Mouse (Mus musculus) MEL (cell line): ENCODE data around the gene Gja1. TPM values are rescaled to one million over a fixed set of nuclear protein-coding genes. Genes with fewer than 3 reads are reported as not detected.

Source experiments
- DNase-seq: peaks from one replicate; pipeline ENCODE4 v3.0.0; 2011; ENCODE audit warnings: low read depth, low spot score
- H3K27ac ChIP-seq: 2 replicates; pipeline ENCODE4 v1.5.1; 2012; ENCODE audit warnings: low read depth, mild to moderate bottlenecking, control low read depth, low read length, moderate library complexity; ENCODE audit not compliant: control insufficient read depth
- H3K27me3 ChIP-seq, 2 experiments: fragments of 150-350 bp in 1 of 2; sonication (generic) in 1 of 2; 2 replicates each; pipeline ENCODE4 v1.6.1; 2012; ENCODE audit warnings: low read length in 2 of 2, mild to moderate bottlenecking in 2 of 2, improper control_type of control experiment in 1 of 2, moderate library complexity in 1 of 2; ENCODE audit not compliant: insufficient read depth in 2 of 2, control insufficient read depth in 1 of 2
- H3K36me3 ChIP-seq, 2 experiments: 2 replicates each; pipeline ENCODE4 v1.6.1; 2012 to 2014; ENCODE audit warnings: low read length in 2 of 2, improper control_type of control experiment in 1 of 2, inconsistent platforms in 1 of 2, mild to moderate bottlenecking in 1 of 2; ENCODE audit not compliant: insufficient read depth in 2 of 2, control insufficient read depth in 1 of 2
- H3K4me1 ChIP-seq, 2 experiments: fragments of 150-350 bp in 1 of 2; sonication (generic) in 1 of 2; 2 replicates each; pipeline ENCODE4 v1.6.1; 2012; ENCODE audit warnings: low read length in 2 of 2, improper control_type of control experiment in 1 of 2, mild to moderate bottlenecking in 1 of 2; ENCODE audit not compliant: insufficient read depth in 2 of 2, control insufficient read depth in 1 of 2
- H3K4me3 ChIP-seq, 2 experiments: fragments of 150-350 bp in 1 of 2; sonication (generic) in 1 of 2; 2 replicates each; pipeline ENCODE4 v1.5.1; 2012; ENCODE audit warnings: low read depth in 2 of 2, low read length in 2 of 2, mild to moderate bottlenecking in 2 of 2, moderate library complexity in 2 of 2, control low read depth in 1 of 2, improper control_type of control experiment in 1 of 2; ENCODE audit not compliant: control insufficient read depth in 1 of 2, insufficient read depth in 1 of 2
- H3K79me2 ChIP-seq: 2 replicates; pipeline ENCODE4 v1.6.1; 2012; ENCODE audit warnings: mild to moderate bottlenecking, low read length, moderate library complexity; ENCODE audit not compliant: control insufficient read depth, poor library complexity, insufficient read depth
- H3K9ac ChIP-seq: 2 replicates; pipeline ENCODE4 v1.6.1; 2012; ENCODE audit warnings: low read depth, mild to moderate bottlenecking, control low read depth, low read length, moderate library complexity; ENCODE audit not compliant: control insufficient read depth, poor library complexity, severe bottlenecking
- H3K9me3 ChIP-seq: fragments of 150-350 bp; sonication (generic); replicated peaks from 2 replicates; pipeline ENCODE4 v1.6.1; 2012; ENCODE audit warnings: mild to moderate bottlenecking, low read length, improper control_type of control experiment, moderate library complexity; ENCODE audit not compliant: insufficient read depth
- CHD2 ChIP-seq: IDR thresholded peaks from 2 replicates; pipeline ENCODE4 v1.6.1; 2011; ENCODE audit warnings: low read length, improper control_type of control experiment
- CTCF ChIP-seq, 3 experiments: IDR thresholded peaks in 2 of 3; conservative IDR thresholded peaks in 1 of 3; 2 replicates each; pipeline ENCODE4 v1.5.1; 2011 to 2012; ENCODE audit warnings: low read length in 3 of 3, low read depth in 2 of 3, mild to moderate bottlenecking in 2 of 3, improper control_type of control experiment in 1 of 3, inconsistent platforms in 1 of 3, mixed read lengths in 1 of 3, moderate library complexity in 1 of 3; ENCODE audit not compliant: control insufficient read depth in 1 of 3, insufficient read depth in 1 of 3, poor library complexity in 1 of 3, severe bottlenecking in 1 of 3
- E2F4 ChIP-seq: IDR thresholded peaks from 2 replicates; pipeline ENCODE4 v1.6.1; 2011; ENCODE audit warnings: low read depth, low read length, improper control_type of control experiment, borderline replicate concordance
- ELF1 ChIP-seq: IDR thresholded peaks from 2 replicates; pipeline ENCODE4 v1.6.1; 2014; ENCODE audit warnings: low read depth, mild to moderate bottlenecking, inconsistent platforms, low read length, improper control_type of control experiment, moderate library complexity
- EP300 ChIP-seq, 2 experiments: IDR thresholded peaks; 2 replicates each; pipeline ENCODE4 v1.6.1; 2011; ENCODE audit warnings: improper control_type of control experiment in 2 of 2, low read length in 2 of 2, low read depth in 1 of 2, mild to moderate bottlenecking in 1 of 2
- ETS1 ChIP-seq: IDR thresholded peaks from 2 replicates; pipeline ENCODE4 v1.6.1; 2012; ENCODE audit warnings: low read depth, mild to moderate bottlenecking, inconsistent platforms, low read length, improper control_type of control experiment, moderate library complexity
- GABPA ChIP-seq: IDR thresholded peaks from 2 replicates; pipeline ENCODE4 v1.6.1; 2012; ENCODE audit warnings: low read depth, mild to moderate bottlenecking, inconsistent platforms, low read length, improper control_type of control experiment, moderate library complexity
- GATA1 ChIP-seq: IDR thresholded peaks from 2 replicates; pipeline ENCODE4 v1.6.1; 2011; ENCODE audit warnings: low read depth, low read length, improper control_type of control experiment
- KAT2A ChIP-seq: conservative IDR thresholded peaks from 2 replicates; pipeline ENCODE4 v1.6.1; 2012; ENCODE audit warnings: low read depth, low read length, improper control_type of control experiment, inconsistent platforms
- MAFK ChIP-seq: IDR thresholded peaks from 2 replicates; pipeline ENCODE4 v1.6.1; 2011; ENCODE audit warnings: low read depth, mild to moderate bottlenecking, low read length, improper control_type of control experiment, borderline replicate concordance
- MAZ ChIP-seq: IDR thresholded peaks from 2 replicates; pipeline ENCODE4 v1.6.1; 2012; ENCODE audit warnings: low read depth, mild to moderate bottlenecking, inconsistent platforms, low read length, improper control_type of control experiment
- MYB ChIP-seq: IDR thresholded peaks from 2 replicates; pipeline ENCODE4 v1.6.1; 2011; ENCODE audit warnings: mild to moderate bottlenecking, low read depth, low read length, improper control_type of control experiment
- MYC ChIP-seq: IDR thresholded peaks from 2 replicates; pipeline ENCODE4 v1.6.1; 2011; ENCODE audit warnings: low read depth, mild to moderate bottlenecking, low read length, improper control_type of control experiment, moderate library complexity
- POLR2AphosphoS5 ChIP-seq: IDR thresholded peaks from 2 replicates; pipeline ENCODE4 v1.6.1; 2012; ENCODE audit warnings: low read depth, borderline replicate concordance, mild to moderate bottlenecking, inconsistent platforms, low read length, moderate library complexity, mixed read lengths
- RAD21 ChIP-seq: IDR thresholded peaks from 2 replicates; pipeline ENCODE4 v1.6.1; 2011; ENCODE audit warnings: mild to moderate bottlenecking, low read depth, low read length, improper control_type of control experiment
- RCOR1 ChIP-seq: IDR thresholded peaks from 2 replicates; pipeline ENCODE4 v1.6.1; 2012; ENCODE audit warnings: low read depth, mild to moderate bottlenecking, inconsistent platforms, low read length, improper control_type of control experiment
- SMC3 ChIP-seq: IDR thresholded peaks from 2 replicates; pipeline ENCODE4 v1.6.1; 2011; ENCODE audit warnings: low read depth, low read length, improper control_type of control experiment
- TAL1 ChIP-seq: IDR thresholded peaks from 2 replicates; pipeline ENCODE4 v1.6.1; 2012; ENCODE audit warnings: mild to moderate bottlenecking, inconsistent platforms, low read length, moderate library complexity, mixed read lengths
- TBP ChIP-seq: IDR thresholded peaks from 2 replicates; pipeline ENCODE4 v1.8.0; 2011; ENCODE audit warnings: low read depth, low read length, improper control_type of control experiment
- TCF12 ChIP-seq: IDR thresholded peaks from 2 replicates; pipeline ENCODE4 v1.6.1; 2014; ENCODE audit warnings: low read depth, mild to moderate bottlenecking, inconsistent platforms, low read length, improper control_type of control experiment, moderate library complexity
- UBTF ChIP-seq: IDR thresholded peaks from 2 replicates; pipeline ENCODE4 v1.6.1; 2012; ENCODE audit warnings: low read depth, mild to moderate bottlenecking, inconsistent platforms, low read length, improper control_type of control experiment, moderate library complexity, borderline replicate concordance; ENCODE audit not compliant: insufficient read depth
- ZC3H11A ChIP-seq: IDR thresholded peaks from 2 replicates; pipeline ENCODE4 v1.6.1; 2012; ENCODE audit warnings: low read depth, mild to moderate bottlenecking, inconsistent platforms, low read length, improper control_type of control experiment
- ZMIZ1 ChIP-seq: IDR thresholded peaks from 2 replicates; pipeline ENCODE4 v1.6.1; 2012; ENCODE audit warnings: low read depth, mild to moderate bottlenecking, inconsistent platforms, low read length, improper control_type of control experiment, moderate library complexity
- polyA plus RNA-seq, 2 experiments: library from polyadenylated mRNA; stranded (reverse) in 1 of 2; unstranded in 1 of 2; fragments of >175 nt in 1 of 2; fragments of >200 nt in 1 of 2; gene quantifications; 2 replicates each; pipeline versions ENCODE4 v1.2.1 to v1.2.4; 2012; ENCODE audit warnings: low replicate concordance in 2 of 2, low read depth in 1 of 2; ENCODE audit not compliant: insufficient read length in 2 of 2, insufficient read depth in 1 of 2, missing spikeins in 1 of 2
- total RNA-seq: library from RNA; depleted of rRNA; stranded (reverse); fragments of 300-350 nt; gene quantifications from 2 replicates; pipeline ENCODE4 v1.2.3, GENCODE M21; 2012; rRNA removed

The Gja1 gene
- not detected in 2 replicates for total RNA-seq
- polyA plus RNA-seq = not detected

GRCm38 (mm10) chr10:56377097-56377965 lies at the start of gene Gja1:
Gja1 (plus strand) TSS chr10:56377330.
- no peaks in the 10 kb centered on the region for H3K27me3 ChIP-seq
- H3K79me2 ChIP-seq = no peaks in the 10 kb centered on the region
- no peak within 1 kb of the TSS for H3K9ac ChIP-seq
- no peaks in the 10 kb centered on the region for H3K36me3 ChIP-seq
- DNase-seq = no peak
- no peak within 1 kb of the TSS for H3K27ac ChIP-seq
- TF ChIP-seq ELF1 (no peak), SMC3 (no peak), TCF12 (no peak), GATA1 (no peak), ZC3H11A (no peak)
- no peaks in the 10 kb centered on the region for H3K9me3 ChIP-seq
- no peaks in the 10 kb centered on the region for H3K4me1 ChIP-seq
- no peak within 1 kb of the TSS for H3K4me3 ChIP-seq

DNA sequence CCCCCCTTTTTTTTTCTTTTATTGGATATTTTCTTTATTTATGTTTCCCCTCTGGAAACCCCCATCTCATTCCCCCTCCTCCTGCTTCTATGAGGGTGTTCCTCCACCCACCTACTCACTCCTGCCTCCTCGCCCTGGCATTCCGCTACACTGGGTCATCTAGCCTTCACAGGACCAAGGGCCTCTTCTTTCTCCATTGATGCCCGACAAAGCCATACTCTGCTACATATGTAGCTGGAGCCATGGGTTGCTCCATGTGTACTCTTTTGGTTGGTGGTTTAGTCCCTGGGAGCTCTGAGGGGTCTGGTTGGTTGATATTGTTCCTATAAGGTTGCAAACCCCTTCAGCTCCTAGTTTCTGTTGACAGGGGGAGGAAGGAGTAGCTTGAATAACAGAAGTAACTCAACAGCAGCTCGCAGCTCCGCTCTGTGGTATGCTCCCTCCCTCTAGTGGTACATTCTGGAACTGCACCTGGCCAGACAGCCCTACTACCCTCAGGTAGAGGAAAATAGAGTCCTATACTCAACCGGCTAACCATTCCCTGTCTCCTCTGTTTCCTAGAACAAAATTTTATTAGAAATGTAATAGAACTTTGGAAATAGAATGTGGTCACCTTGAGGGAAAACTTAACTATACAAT lies 38.2 kb upstream of the Gja1 start:
- Histone ChIP-seq H3K27ac (no peak overlapping the region), H3K79me2 (no peaks in the 10 kb centered on the region), H3K36me3 (no peaks in the 10 kb centered on the region), H3K9me3 (no peaks in the 10 kb centered on the region), H3K9ac (no peak overlapping the region), H3K4me1 (no peaks in the 10 kb centered on the region), H3K27me3 (no peaks in the 10 kb centered on the region), H3K4me3 (no peak overlapping the region)
- TF ChIP-seq MYC (no peak), CHD2 (no peak), TCF12 (no peak), KAT2A (no peak), CTCF (IDR thresholded peaks at IDR 0.05 in 2 of 3, conservative IDR thresholded peaks at IDR 0.05 in 1 of 3; ENCODE audit: control insufficient read depth in 1 of 3, insufficient read depth in 1 of 3, low read depth in 2 of 3, low read length in 3 of 3, poor library complexity in 1 of 3, severe bottlenecking in 1 of 3) (peak; percentile 63 to 92 (median 79)), MYB (no peak), SMC3 (peak; percentile 52), MAFK (no peak), RAD21 (peak; percentile 68), POLR2AphosphoS5 (no peak), TBP (no peak), ZC3H11A (no peak), GABPA (no peak), TAL1 (no peak), E2F4 (no peak), MAZ (no peak), ETS1 (no peak), ZMIZ1 (no peak), UBTF (no peak), RCOR1 (no peak), EP300 (IDR thresholded peaks at IDR 0.05; ENCODE audit: low read depth in 1 of 2, low read length in 2 of 2) (no peak)
- DNase-seq = peak; percentile 52
